Mouse (Mus musculus) left cerebral cortex, adult 2 months (tissue): Measurements from ENCODE around the gene Mgea5. TPM values are rescaled to one million over a fixed set of nuclear protein-coding genes. Genes with fewer than 3 reads are reported as not detected.
A peak's percentile ranks its signal among the peaks of the same experiment; 100 is the strongest.

Source experiments
- DNase-seq, 2 experiments: peaks; one replicate each; pipeline ENCODE4 v3.0.0; 2021 to 2022; ENCODE audit warnings: low spot score in 2 of 2, mixed read lengths in 1 of 2; ENCODE audit errors: extremely low spot score in 1 of 2
- H3K27ac ChIP-seq: fragments of 200-600 bp; 2 replicates; pipeline ENCODE4 v1.8.1; 2022
- H3K4me3 ChIP-seq: fragments of 200-600 bp; 2 replicates; pipeline ENCODE4 v1.8.1; 2022
- CTCF ChIP-seq: fragments of 200-600 bp; IDR thresholded peaks from 2 replicates; pipeline ENCODE4 v1.8.1; 2022; ENCODE audit warnings: antibody characterized with exemption, mild to moderate bottlenecking, moderate library complexity
- intact Hi-C: fragments of 180-260 bp; cut with DNase I; formaldehyde crosslinking; loops from one replicate; pipeline ENCODE4 v1.15.1; 2025
- total RNA-seq, 2 experiments: library from RNA; stranded (reverse); gene quantifications; 2 replicates each; pipeline ENCODE4 v1.2.3; 2021

Gene Mgea5
- total RNA-seq, 2 experiments from 2014 or later, result 164 to 176 TPM

GRCm38 (mm10) chr19:45745344-45746152, 38.1 kb downstream of the Mgea5 start:
- DNase-seq, result no peak
- intact Hi-C loops, result loop anchor here (2.0 to 5.0 kb wide), 3 partner anchors 88 to 525 kb away; no protein-coding TSS in a partner anchor
- TF ChIP-seq CTCF, result no peak
- H3K27ac ChIP-seq, result no peak overlapping the region
- H3K4me3 ChIP-seq, result no peak overlapping the region

- H3K4me3 ChIP-seq, result no peak overlapping the region
- no peak overlapping the region for H3K27ac ChIP-seq
- no peak for DNase-seq
- intact Hi-C loops, result no loop called here
- TF ChIP-seq CTCF, result no peak
Measured at GRCm38 (mm10) chr19:45743619-45744018, 40.0 kb downstream of the Mgea5 start.

- no peak overlapping the region for H3K27ac ChIP-seq
- intact Hi-C loops, result no loop called here
- H3K4me3 ChIP-seq, result no peak overlapping the region
- no peak for DNase-seq
- TF ChIP-seq CTCF, result no peak
Measured at GRCm38 (mm10) chr19:45742984-45743575, 40.6 kb downstream of the Mgea5 start.

- intact Hi-C loops, result no loop called here
- TF ChIP-seq CTCF, result no peak
- no peak for DNase-seq
Measured at GRCm38 (mm10) chr19:45742218-45742983, 41.2 kb downstream of the Mgea5 start, which contains the start of gene Fgf8. Gene Fgf8, minus strand, starts transcription at chr19:45742915.

GRCm38 (mm10) chr19:45741431-45742217, 42.0 kb downstream of the Mgea5 start:
- H3K4me3 ChIP-seq, result no peak overlapping the region
- intact Hi-C loops, result no loop called here
- DNase-seq, result no peak
- no peak for TF ChIP-seq CTCF
- no peak overlapping the region for H3K27ac ChIP-seq

More at GRCm38 (mm10) chr19:45742218-45742983, 41.2 kb downstream of the Mgea5 start, which contains the start of gene Fgf8:
- peak within 1 kb of the TSS; percentile 34 for H3K4me3 ChIP-seq
- no peak within 1 kb of the TSS for H3K27ac ChIP-seq

GRCm38 (mm10) chr19:45740817-45741216, 42.8 kb downstream of the Mgea5 start:
- no peak for TF ChIP-seq CTCF
- no peak overlapping the region for H3K27ac ChIP-seq

GRCm38 (mm10) chr19:45740233-45740632, 43.4 kb downstream of the Mgea5 start:
- Histone ChIP-seq H3K27ac (no peak overlapping the region), H3K4me3 (no peak overlapping the region)
- intact Hi-C loops, result no loop called here
- TF ChIP-seq CTCF, result no peak
- DNase-seq, result no peak

More at GRCm38 (mm10) chr19:45740817-45741216, 42.8 kb downstream of the Mgea5 start:
- no peak overlapping the region for H3K4me3 ChIP-seq
- intact Hi-C loops, result no loop called here
- DNase-seq, result no peak

GRCm38 (mm10) chr19:45738521-45738920, 45.1 kb downstream of the Mgea5 start:
- Histone ChIP-seq H3K4me3 (no peak overlapping the region), H3K27ac (no peak overlapping the region)
- intact Hi-C loops, result no loop called here
- DNase-seq, result no peak
- TF ChIP-seq CTCF, result no peak

- Histone ChIP-seq H3K27ac (no peak overlapping the region), H3K4me3 (no peak overlapping the region)
- intact Hi-C loops, result no loop called here
- TF ChIP-seq CTCF, result no peak
- no peak for DNase-seq
Measured at GRCm38 (mm10) chr19:45737846-45738484, 45.7 kb downstream of the Mgea5 start.

GRCm38 (mm10) chr19:45737208-45737845, 46.3 kb downstream of the Mgea5 start:
- no peak for TF ChIP-seq CTCF
- intact Hi-C loops, result no loop called here
- no peak for DNase-seq
- Histone ChIP-seq H3K4me3 (peak overlapping the region; percentile 24), H3K27ac (no peak overlapping the region)
